Mouse (Mus musculus) heart, postnatal 25 days (tissue): ENCODE data around the gene Mtx1. TPM values are rescaled to one million over a fixed set of nuclear protein-coding genes. Genes with fewer than 3 reads are reported as not detected.

Source experiments
- DNase-seq: peaks from one replicate; pipeline ENCODE4 v3.0.0; 2022; ENCODE audit warnings: low spot score
- intact Hi-C: fragments of 180-260 bp; cut with DNase I; formaldehyde crosslinking; loops from one replicate; pipeline ENCODE4 v1.15.1; 2025
- total RNA-seq, 2 experiments: library from RNA; stranded (reverse); gene quantifications; 2 replicates each; pipeline ENCODE4 v1.2.3; 2021

Gene Mtx1
- total RNA-seq, 2 experiments from 2014 or later = 62.3 to 62.6 TPM

DNA sequence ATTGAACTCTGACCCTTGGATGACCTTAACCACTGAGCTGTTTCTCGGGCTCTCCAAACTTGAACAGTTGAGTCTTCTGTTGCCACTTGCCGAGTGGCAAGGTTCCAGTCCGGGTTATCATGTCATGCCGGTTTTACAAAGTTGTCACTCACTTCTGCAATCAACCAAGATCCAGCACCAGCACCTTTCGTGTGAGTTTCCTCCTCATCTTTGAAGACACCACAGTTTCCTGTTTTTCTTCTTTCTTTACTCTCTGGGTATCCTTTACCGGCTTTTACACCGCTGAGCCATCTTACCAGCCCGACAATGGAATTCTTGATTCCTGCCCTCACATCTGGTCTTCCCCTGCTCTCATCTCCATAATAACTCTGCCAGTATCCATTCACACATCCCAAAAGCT lies 36.5 kb downstream of the Mtx1 start:
- intact Hi-C loops = no loop called here
- no peak for DNase-seq

DNA sequence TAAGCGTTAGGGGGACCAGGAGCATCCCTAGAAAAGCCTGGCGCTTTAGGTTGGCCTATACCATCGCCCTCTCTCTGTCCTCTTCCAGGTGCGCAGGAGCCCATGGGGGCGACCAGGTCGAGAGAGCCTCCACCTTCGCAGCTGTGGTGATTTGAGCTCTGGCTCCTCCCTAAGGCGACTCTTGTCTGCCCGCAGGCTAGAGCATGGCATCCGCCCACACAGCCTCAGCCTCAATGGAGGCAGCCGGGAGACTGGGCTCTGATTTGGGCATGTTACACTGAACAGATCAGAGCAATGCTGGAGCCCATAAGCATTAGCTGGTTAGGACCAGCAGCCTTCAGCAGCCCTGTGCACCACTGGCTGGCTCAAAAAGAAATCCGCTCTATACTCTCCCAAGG lies 38.4 kb downstream of the Mtx1 start:
- DNase-seq = no peak
- intact Hi-C loops = no loop called here

DNA sequence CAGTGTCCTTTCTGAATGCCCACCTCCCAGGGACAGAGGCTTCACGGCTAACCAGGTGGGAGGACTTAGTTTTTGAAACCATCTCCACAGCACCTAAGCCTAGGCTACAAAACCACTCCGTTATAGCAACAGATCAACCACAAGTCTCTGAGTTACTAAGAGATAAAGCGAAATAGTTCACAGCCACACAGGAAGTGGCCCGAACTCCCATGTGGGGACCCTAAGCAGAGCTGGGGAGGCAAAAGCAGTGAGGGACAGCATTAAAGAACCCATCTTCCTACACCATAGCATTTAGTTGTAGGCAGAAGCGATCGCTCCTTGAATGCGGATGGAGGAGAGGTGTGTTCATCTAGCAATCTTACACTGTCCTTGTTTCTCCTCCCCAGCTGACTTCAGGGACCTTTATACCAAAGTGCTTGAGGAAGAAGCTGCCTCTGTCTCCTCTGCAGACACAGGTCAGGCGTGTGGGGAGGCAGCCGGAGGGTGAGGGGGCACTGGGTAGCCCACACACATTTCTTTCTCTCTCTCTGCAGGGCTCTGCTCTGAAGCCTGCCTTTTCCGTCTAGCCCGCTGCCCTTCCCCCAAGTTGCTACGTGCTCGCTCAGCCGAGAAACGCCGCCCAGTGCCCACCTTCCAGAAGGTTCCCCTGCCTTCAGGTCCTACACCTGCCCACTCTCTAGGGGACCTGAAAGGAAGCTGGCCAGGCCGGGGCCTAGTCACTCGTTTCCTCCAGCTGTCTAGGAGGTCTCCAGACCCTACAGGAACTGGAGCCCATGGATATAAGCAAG lies 39.0 kb downstream of the Mtx1 start:
- intact Hi-C loops = no loop called here
- no peak for DNase-seq

DNA sequence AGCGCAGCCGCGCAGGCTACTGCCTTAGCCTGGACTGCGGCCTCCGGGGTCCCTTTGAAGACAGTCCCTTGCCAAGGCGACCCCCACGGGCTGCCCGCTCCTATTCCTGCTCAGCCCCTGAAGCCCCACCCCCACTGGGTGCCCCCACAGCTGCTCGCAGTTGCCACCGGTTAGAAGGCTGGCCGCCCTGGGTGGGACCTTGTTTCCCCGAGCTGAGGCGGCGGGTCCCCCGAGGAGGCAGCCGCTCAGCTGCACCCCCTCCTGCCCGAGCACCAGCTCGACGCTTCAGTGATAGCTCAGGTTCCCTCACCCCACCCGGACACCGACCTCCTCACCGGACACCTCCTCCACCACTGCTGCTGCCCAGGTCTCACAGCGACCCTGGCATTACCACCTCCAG lies 39.7 kb downstream of the Mtx1 start:
- no peak for DNase-seq
- intact Hi-C loops = no loop called here

DNA sequence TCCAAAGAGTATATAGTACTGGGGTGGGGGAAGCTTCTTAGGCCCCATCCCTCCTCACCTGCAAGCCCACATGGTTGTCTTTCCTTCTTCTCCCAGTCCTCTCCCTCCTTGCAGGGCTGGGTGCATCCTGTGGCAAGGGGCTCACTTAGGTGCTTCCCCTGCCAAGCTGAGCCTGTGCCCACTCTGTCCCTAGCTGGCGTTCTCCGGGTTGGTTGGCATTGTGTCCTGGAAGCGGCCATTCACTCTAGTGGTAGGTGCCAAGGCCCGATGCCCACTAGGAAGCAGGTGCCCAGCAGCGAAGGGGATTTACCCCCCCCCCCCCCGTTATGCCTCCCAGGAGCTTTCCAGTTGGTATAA lies 43.0 kb downstream of the Mtx1 start:
- intact Hi-C loops = no loop called here

DNA sequence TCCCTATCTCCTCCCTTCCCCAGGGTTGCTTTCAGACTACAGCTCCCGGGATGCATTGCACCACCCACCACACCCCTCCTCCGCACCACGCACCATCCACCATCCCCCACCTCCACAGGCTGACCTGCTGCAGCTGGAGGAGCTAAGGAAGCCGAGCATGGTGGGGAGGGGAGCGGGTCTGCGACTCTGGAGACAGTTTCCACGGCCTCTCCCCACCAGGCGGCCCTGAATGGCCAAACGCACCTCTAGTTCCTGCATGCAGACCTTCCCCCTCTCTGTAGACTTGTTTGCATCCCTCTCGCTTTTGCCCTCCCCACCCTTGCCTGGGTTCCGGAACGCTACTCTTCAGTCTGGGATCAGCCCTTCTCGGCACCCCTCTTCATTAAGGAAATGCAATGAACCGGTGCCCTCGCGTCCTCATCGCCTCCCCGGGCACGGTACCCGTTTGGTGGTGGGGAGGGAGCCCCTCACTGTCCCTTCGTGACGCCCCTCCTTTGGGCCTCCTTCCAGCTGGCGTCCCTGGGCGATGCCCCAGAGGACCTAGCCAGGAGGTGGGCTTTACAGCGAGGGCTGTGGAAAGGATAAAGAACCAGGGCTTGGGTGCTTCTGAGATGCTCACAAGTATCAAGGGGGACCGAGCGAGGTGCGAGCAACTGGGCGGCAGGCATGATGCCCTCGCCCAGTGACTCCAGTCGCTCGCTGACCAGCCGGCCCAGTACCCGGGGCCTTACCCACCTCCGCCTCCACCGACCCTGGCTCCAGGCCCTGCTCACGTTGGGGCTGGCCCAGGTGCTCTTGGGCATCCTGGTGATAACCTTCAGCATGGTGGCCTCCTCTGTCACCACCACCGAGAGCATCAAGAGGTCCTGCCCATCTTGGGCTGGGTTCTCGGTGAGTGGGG lies 43.6 kb downstream of the Mtx1 start, which contains the start of gene Fam189b:
Fam189b (plus strand) TSS at position 86 of the 901 bp plus-strand sequence.
- peak; percentile 75 for DNase-seq
- intact Hi-C loops = no loop called here

More for the DNA sequence above, 43.0 kb downstream of the Mtx1 start:
- DNase-seq = no peak

DNA sequence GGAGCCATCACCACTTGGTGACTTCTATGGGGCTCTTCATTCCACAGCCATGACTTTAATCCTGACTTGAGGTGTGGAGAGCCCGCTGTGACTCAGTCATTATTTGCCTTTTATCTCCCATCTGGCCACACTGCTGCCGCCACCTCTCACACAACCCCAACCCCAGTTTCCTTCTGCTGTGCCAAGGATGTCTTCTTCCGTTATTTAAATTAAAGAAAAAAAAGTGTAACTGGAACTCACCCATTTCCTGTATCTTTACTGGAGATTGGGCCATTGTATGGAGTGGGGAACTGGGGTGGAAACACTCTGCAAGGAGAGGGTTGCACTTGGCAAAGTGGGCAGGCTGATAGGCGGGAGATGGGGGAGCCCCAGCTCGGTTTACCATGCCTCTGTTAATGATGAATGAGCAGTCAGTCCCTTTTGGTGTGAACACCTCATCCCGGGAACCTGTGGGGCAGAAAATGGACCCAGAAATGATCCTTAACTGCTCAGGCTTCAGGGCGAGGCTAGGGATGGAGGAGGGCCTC lies 44.3 kb downstream of the Mtx1 start:
- DNase-seq = no peak
- intact Hi-C loops = no loop called here

DNA sequence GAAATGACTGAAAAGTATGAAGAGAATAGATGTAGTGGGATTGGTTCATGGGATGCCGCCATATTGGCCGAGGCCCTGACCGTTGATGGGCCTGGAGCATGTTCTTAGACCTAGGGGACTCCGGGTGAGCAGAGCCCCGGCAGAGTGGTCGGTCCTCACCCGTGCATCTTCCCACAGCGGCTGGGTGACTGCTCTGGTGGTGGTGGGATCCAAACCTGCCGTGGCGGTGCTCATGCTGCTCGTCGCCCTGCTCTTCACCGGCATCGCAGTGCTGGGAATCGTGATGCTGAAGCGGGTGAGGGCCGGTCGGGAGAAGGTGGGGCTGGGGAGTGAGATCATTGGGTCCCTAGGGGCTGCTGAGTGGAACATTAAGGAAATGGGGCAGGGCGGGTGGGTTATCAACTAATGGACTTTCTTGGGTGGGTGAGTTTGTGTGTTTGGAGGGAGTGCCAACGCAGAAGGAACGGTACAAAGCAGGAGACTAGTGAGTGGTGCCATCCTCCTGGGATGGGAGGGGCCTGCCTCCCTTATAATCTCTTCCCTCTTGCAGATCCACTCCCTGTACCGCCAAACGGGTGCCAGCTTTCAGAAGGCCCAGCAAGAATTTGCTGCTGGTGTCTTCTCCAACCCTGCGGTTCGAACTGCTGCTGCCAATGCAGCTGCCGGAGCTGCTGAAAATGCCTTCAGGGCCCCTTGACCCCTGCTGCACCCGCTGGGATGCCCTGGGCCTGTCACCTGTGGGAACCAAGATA lies 45.0 kb downstream of the Mtx1 start:
- DNase-seq = no peak
- intact Hi-C loops = no loop called here

DNA sequence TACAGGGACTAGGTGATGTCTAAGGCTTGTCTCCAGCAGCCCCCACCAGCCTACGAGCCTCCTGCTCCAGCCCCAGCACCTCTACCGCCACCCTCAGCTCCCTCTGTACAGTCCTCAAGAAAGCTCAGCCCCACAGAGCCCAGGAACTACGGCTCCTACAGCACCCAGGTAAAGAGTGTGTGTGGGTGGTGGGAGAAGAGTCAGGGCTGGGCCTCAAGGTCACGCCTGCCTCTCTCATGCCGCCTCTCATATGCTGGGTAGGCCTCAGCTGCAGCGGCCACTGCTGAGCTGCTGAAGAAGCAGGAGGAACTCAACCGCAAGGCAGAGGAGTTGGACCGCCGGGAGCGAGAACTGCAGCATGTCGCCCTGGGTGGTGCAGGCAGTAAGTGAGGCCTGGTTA lies 47.8 kb downstream of the Mtx1 start:
- no peak for DNase-seq
- intact Hi-C loops = loop anchor here (10.0 kb wide), 1 partner anchor 624 kb away; the partner anchor contains the start of genes Lamtor2 and Ubqln4

DNA sequence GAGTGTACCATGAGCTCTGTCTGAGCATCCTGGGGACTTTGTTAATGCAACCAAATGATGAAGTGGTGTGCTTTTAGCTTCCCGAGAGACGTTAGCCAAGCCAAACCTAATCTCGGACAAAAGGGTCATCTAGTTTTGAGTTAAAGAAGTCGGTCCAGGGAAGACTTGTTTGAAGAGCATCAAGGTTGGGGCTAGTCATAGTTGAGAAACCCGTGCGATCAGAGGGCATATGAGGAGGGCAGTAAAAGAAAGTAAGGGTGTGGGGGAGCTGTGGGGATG lies 48.8 kb downstream of the Mtx1 start:
- DNase-seq = no peak
- intact Hi-C loops = loop anchor here (10.0 kb wide), 1 partner anchor 623 kb away; the partner anchor contains the start of genes Lamtor2 and Ubqln4

DNA sequence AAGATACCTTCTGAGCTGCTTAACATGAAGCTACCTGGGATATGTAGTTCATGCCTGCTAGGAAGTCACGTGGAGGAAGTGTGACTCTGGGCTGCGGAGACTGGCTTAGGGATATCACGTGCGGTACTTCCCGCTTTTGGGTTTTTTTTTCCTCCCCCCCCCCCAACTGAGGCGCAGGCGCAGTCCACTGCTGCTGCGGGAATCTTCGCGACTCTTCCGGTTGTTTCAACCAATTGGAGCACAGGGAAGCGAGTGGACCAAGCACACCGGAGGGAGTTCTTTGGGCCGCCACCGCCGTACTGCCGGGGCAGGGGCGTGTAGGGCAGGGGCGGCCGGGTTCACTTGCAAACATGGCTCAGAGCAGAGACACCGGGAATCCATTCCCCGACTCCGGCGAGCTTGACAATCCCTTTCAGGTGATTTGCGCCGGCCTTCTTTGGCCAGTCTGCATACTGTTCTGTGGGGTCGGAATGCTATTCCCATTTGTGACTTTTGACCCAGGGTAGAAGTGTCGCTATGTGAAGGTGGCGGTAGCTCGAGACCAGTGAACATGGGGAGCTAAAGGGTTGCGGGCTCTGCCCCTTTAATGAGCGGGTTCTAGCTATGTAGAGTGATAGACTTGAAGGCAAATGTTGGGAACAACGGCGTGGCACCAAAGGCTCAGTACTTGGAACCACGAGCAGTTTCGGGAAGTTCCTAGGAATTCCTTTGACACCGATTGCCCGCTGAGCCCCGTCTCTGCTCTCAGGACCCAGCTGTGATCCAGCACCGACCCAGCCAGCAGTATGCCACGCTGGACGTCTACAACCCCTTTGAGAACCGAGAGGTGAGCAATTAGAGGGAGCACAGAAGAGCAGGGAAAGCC lies 49.4 kb downstream of the Mtx1 start, which contains the start of gene Scamp3:
Scamp3 (plus strand) TSS at position 232 of the 865 bp plus-strand sequence.
- peak; percentile 75 for DNase-seq
- intact Hi-C loops = loop anchor here (10.0 kb wide), 1 partner anchor 623 kb away; the partner anchor contains the start of genes Lamtor2 and Ubqln4

DNA sequence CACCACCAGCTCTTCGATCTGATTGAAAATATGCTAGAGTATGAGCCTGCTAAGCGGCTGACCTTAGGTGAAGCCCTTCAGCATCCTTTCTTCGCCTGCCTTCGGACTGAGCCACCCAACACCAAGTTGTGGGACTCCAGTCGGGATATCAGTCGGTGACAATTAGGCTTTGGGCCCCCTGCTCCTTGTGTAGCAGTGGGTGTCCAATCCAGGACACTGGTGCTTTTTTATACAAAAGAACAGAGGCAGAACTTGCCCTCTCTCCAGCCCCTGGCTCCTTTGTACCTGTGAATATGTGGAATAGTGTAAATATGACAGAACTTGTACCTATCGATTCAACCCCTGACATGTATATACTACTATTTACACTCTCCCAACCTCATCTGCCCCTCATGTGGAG lies 50.5 kb downstream of the Mtx1 start:
- intact Hi-C loops = loop anchor here (10.0 kb wide), 1 partner anchor 622 kb away; the partner anchor contains the start of genes Lamtor2 and Ubqln4
- DNase-seq = no peak

DNA sequence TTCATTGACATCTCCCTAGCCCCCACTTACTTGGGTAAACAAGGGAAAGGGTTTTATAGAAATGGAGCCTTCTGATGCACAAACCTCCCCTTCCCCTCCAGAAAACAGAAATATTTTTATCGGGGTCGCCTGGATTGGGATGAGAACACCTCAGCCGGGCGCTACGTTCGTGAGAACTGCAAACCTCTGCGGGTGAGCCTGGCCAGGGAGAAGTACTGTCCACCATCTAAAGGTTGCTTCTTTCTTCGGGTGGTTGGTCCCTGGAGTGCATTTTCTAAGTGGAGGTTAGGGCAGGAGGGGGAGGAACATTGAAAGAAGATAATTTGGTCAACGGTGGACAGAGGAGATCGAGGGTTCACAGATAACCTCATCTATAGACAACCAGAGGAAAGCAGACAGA lies 51.3 kb downstream of the Mtx1 start:
- no peak for DNase-seq
- intact Hi-C loops = loop anchor here (10.0 kb wide), 1 partner anchor 621 kb away; the partner anchor contains the start of genes Lamtor2 and Ubqln4

DNA sequence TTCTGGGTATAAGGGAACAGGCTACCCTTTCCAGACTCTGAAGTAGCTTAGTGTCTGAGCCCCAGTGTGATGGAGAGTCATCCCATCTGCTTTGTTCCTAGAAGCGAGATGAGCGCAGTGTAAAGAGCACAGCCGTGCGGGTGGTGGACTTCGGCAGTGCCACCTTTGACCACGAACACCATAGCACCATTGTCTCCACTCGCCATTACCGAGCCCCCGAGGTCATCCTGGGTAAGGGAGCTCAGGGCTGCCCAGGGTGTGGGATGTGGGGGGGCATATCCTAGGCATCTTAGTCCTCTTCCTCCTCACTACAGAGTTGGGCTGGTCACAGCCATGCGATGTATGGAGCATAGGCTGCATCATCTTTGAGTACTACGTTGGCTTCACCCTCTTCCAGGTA lies 52.0 kb downstream of the Mtx1 start:
- DNase-seq = no peak
- intact Hi-C loops = loop anchor here (10.0 kb wide), 1 partner anchor 620 kb away; the partner anchor contains the start of genes Lamtor2 and Ubqln4

DNA sequence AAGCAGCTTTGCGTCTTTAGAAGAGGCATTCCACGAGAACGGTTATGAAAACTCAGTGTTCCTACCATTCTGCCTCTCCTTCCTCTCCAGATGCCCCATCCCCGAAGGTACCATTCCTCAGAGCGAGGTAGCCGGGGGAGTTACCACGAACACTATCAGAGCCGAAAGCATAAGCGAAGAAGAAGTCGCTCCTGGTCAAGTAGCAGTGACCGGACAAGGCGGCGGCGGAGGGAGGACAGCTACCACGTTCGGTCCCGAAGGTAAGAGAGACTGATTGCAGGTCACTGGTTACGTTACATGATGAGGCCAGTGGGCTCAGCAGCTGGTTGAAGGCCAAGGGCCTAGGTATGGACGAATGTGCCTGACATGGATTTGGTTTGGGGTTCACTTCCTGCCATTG lies 59.9 kb downstream of the Mtx1 start:
- intact Hi-C loops = loop anchor here (5.0 kb wide), 1 partner anchor 75 kb away; the partner anchor contains the start of gene Rusc1
- DNase-seq = no peak

DNA sequence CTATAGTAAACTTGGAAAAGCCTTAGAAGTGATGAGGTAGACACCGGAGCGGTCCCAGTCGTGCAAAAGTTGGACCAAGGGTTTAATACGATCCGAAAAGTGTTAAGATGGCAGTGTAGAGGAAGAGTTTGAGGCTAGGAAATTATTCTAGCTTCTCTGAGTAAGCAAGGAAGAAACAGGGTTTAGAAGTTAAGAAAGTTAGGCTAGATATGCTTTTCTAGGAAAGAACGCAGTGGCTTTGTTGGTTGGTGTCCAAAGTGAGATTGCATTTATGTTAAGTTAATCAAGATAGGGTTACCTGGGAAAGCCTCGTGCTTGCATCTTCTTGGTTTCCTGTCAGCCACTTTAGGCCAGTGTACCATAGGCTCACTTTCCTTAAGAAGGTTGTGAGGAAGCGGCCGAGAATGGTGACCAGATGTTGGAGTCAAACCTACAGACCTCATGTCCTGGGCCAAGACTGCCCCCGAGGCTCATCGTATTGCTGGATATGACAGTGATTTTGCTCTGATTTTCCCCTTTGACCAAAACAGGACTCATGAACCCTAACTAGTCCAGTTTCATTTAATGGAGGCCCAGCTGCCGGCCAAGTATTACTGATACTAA lies 61.5 kb downstream of the Mtx1 start:
- intact Hi-C loops = loop anchor here (5.0 kb wide), 1 partner anchor 73 kb away; the partner anchor contains the start of gene Rusc1
- no peak for DNase-seq

DNA sequence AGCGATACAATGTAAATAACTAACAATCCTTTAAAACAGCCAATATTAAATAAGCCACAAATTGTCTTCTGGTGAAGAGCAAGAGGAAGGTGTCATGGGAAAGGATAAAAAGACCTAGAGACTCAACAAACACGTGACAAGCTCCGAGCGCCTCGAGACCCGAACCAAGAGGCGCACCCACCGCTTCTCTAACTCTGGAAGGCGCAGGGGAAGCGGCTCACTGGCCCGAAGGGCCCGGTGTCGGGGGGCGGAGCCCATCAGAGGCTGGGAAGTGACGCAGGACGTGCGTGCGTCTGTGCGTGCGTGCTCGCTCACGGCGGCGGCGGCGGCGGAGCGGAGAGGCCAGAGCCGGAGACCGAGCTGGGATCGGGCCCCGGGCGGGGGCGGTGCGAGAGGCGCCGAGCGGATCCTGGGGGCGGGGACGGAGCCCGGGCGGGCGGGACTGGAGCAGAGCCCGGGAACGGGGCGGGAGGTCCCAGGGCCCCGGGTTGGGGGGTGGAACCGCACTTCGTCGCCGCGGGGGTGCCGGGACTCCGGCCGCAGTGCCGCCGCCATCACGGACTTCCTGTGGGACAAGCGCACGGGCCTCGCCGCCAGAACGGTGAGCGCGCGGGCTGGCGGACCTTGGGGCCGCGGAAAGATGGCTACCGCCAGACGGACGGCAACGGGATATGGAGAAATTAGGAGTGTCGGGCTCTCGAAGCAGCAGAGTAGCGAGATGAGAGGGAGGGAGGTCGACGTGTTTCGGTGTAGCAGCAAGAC lies 62.2 kb downstream of the Mtx1 start, which contains the start of gene Clk2:
Clk2 (plus strand) TSS at position 290 of the 762 bp plus-strand sequence.
- intact Hi-C loops = loop anchor here (5.0 kb wide), 1 partner anchor 72 kb away; the partner anchor contains the start of gene Rusc1
- peak; percentile 93 for DNase-seq
